Mouse (Mus musculus) fat pad, adult 2 months (tissue): ENCODE data around the gene Tcf7l1.
A peak's percentile ranks its signal among the peaks of the same experiment; 100 is the strongest.

Experiments
- DNase-seq: peaks from one replicate; pipeline ENCODE4 v3.0.0-alpha.2; 2011; ENCODE audit warnings: low read depth, low spot score; ENCODE audit errors: extremely low read depth

The Tcf7l1 gene

GRCm38 (mm10) chr6:72787322-72787947 is 1.6 kb downstream of the Tcf7l1 start:
- no peak for DNase-seq

GRCm38 (mm10) chr6:72783780-72784179 is 5.3 kb downstream of the Tcf7l1 start:
- DNase-seq, result no peak

- no peak for DNase-seq
These were observed 10.0 kb downstream of the Tcf7l1 start for GRCm38 (mm10) chr6:72778779-72779776.

GRCm38 (mm10) chr6:72777212-72777611 is 11.8 kb downstream of the Tcf7l1 start:
- DNase-seq, result no peak

- DNase-seq, result no peak
These were observed 14.8 kb downstream of the Tcf7l1 start for GRCm38 (mm10) chr6:72774275-72774674.

- DNase-seq, result peak; percentile 51
These were observed 18.9 kb downstream of the Tcf7l1 start for GRCm38 (mm10) chr6:72769915-72770776.

- no peak for DNase-seq
These were observed 19.7 kb downstream of the Tcf7l1 start for GRCm38 (mm10) chr6:72769343-72769742.

GRCm38 (mm10) chr6:72768804-72769203 is 20.2 kb downstream of the Tcf7l1 start:
- no peak for DNase-seq

- no peak for DNase-seq
These were observed 21.0 kb downstream of the Tcf7l1 start for GRCm38 (mm10) chr6:72768097-72768496.

- DNase-seq, result no peak
These were observed 25.4 kb downstream of the Tcf7l1 start for GRCm38 (mm10) chr6:72763616-72764015.

- DNase-seq, result no peak
These were observed 27.4 kb downstream of the Tcf7l1 start for GRCm38 (mm10) chr6:72761645-72762044.

GRCm38 (mm10) chr6:72758239-72759017 is 30.6 kb downstream of the Tcf7l1 start:
- no peak for DNase-seq

- no peak for DNase-seq
These were observed 33.7 kb downstream of the Tcf7l1 start for GRCm38 (mm10) chr6:72755267-72755889.

GRCm38 (mm10) chr6:72754215-72754614 is 34.8 kb downstream of the Tcf7l1 start:
- no peak for DNase-seq

- no peak for DNase-seq
These were observed 35.3 kb downstream of the Tcf7l1 start for GRCm38 (mm10) chr6:72753782-72754181.

- no peak for DNase-seq
These were observed 36.2 kb downstream of the Tcf7l1 start for GRCm38 (mm10) chr6:72752824-72753223.

GRCm38 (mm10) chr6:72751210-72751609 is 37.8 kb downstream of the Tcf7l1 start:
- no peak for DNase-seq

GRCm38 (mm10) chr6:72748882-72749437 is 40.1 kb downstream of the Tcf7l1 start:
- no peak for DNase-seq

GRCm38 (mm10) chr6:72748421-72748820 is 40.6 kb downstream of the Tcf7l1 start:
- no peak for DNase-seq

GRCm38 (mm10) chr6:72747814-72748213 is 41.2 kb downstream of the Tcf7l1 start:
- no peak for DNase-seq
